Mouse (Mus musculus) MEL (cell line): ENCODE results near the gene Fam69b. TPM values are rescaled to one million over a fixed set of nuclear protein-coding genes. Genes with fewer than 3 reads are reported as not detected.

ENCODE experiments used
- DNase-seq: peaks from one replicate; pipeline ENCODE4 v3.0.0; 2011; ENCODE audit warnings: low read depth, low spot score
- H3K27ac ChIP-seq: 2 replicates; pipeline ENCODE4 v1.5.1; 2012; ENCODE audit warnings: low read depth, mild to moderate bottlenecking, control low read depth, low read length, moderate library complexity; ENCODE audit not compliant: control insufficient read depth
- H3K27me3 ChIP-seq, 2 experiments: fragments of 150-350 bp in 1 of 2; sonication (generic) in 1 of 2; 2 replicates each; pipeline ENCODE4 v1.6.1; 2012; ENCODE audit warnings: low read length in 2 of 2, mild to moderate bottlenecking in 2 of 2, improper control_type of control experiment in 1 of 2, moderate library complexity in 1 of 2; ENCODE audit not compliant: insufficient read depth in 2 of 2, control insufficient read depth in 1 of 2
- H3K36me3 ChIP-seq, 2 experiments: 2 replicates each; pipeline ENCODE4 v1.6.1; 2012 to 2014; ENCODE audit warnings: low read length in 2 of 2, improper control_type of control experiment in 1 of 2, inconsistent platforms in 1 of 2, mild to moderate bottlenecking in 1 of 2; ENCODE audit not compliant: insufficient read depth in 2 of 2, control insufficient read depth in 1 of 2
- H3K4me1 ChIP-seq, 2 experiments: fragments of 150-350 bp in 1 of 2; sonication (generic) in 1 of 2; 2 replicates each; pipeline ENCODE4 v1.6.1; 2012; ENCODE audit warnings: low read length in 2 of 2, improper control_type of control experiment in 1 of 2, mild to moderate bottlenecking in 1 of 2; ENCODE audit not compliant: insufficient read depth in 2 of 2, control insufficient read depth in 1 of 2
- H3K4me3 ChIP-seq, 2 experiments: fragments of 150-350 bp in 1 of 2; sonication (generic) in 1 of 2; 2 replicates each; pipeline ENCODE4 v1.5.1; 2012; ENCODE audit warnings: low read depth in 2 of 2, low read length in 2 of 2, mild to moderate bottlenecking in 2 of 2, moderate library complexity in 2 of 2, control low read depth in 1 of 2, improper control_type of control experiment in 1 of 2; ENCODE audit not compliant: control insufficient read depth in 1 of 2, insufficient read depth in 1 of 2
- H3K79me2 ChIP-seq: 2 replicates; pipeline ENCODE4 v1.6.1; 2012; ENCODE audit warnings: mild to moderate bottlenecking, low read length, moderate library complexity; ENCODE audit not compliant: control insufficient read depth, poor library complexity, insufficient read depth
- H3K9ac ChIP-seq: 2 replicates; pipeline ENCODE4 v1.6.1; 2012; ENCODE audit warnings: low read depth, mild to moderate bottlenecking, control low read depth, low read length, moderate library complexity; ENCODE audit not compliant: control insufficient read depth, poor library complexity, severe bottlenecking
- H3K9me3 ChIP-seq: fragments of 150-350 bp; sonication (generic); replicated peaks from 2 replicates; pipeline ENCODE4 v1.6.1; 2012; ENCODE audit warnings: mild to moderate bottlenecking, low read length, improper control_type of control experiment, moderate library complexity; ENCODE audit not compliant: insufficient read depth
- CHD1 ChIP-seq: IDR thresholded peaks from 2 replicates; pipeline ENCODE4 v1.6.1; 2012; ENCODE audit warnings: low read depth, mild to moderate bottlenecking, inconsistent platforms, low read length, improper control_type of control experiment
- CHD2 ChIP-seq: IDR thresholded peaks from 2 replicates; pipeline ENCODE4 v1.6.1; 2011; ENCODE audit warnings: low read length, improper control_type of control experiment
- CTCF ChIP-seq, 3 experiments: IDR thresholded peaks in 2 of 3; conservative IDR thresholded peaks in 1 of 3; 2 replicates each; pipeline ENCODE4 v1.5.1; 2011 to 2012; ENCODE audit warnings: low read length in 3 of 3, low read depth in 2 of 3, mild to moderate bottlenecking in 2 of 3, improper control_type of control experiment in 1 of 3, inconsistent platforms in 1 of 3, mixed read lengths in 1 of 3, moderate library complexity in 1 of 3; ENCODE audit not compliant: control insufficient read depth in 1 of 3, insufficient read depth in 1 of 3, poor library complexity in 1 of 3, severe bottlenecking in 1 of 3
- E2F4 ChIP-seq: IDR thresholded peaks from 2 replicates; pipeline ENCODE4 v1.6.1; 2011; ENCODE audit warnings: low read depth, low read length, improper control_type of control experiment, borderline replicate concordance
- ELF1 ChIP-seq: IDR thresholded peaks from 2 replicates; pipeline ENCODE4 v1.6.1; 2014; ENCODE audit warnings: low read depth, mild to moderate bottlenecking, inconsistent platforms, low read length, improper control_type of control experiment, moderate library complexity
- GABPA ChIP-seq: IDR thresholded peaks from 2 replicates; pipeline ENCODE4 v1.6.1; 2012; ENCODE audit warnings: low read depth, mild to moderate bottlenecking, inconsistent platforms, low read length, improper control_type of control experiment, moderate library complexity
- HCFC1 ChIP-seq: IDR thresholded peaks from 2 replicates; pipeline ENCODE4 v1.6.1; 2012; ENCODE audit warnings: low read depth, mild to moderate bottlenecking, inconsistent platforms, low read length, improper control_type of control experiment, moderate library complexity
- JUND ChIP-seq: IDR thresholded peaks from 2 replicates; pipeline ENCODE4 v1.6.1; 2011; ENCODE audit warnings: low read depth, mild to moderate bottlenecking, improper control_type of control experiment, low read length
- MAX ChIP-seq: IDR thresholded peaks from 2 replicates; pipeline ENCODE4 v1.6.1; 2011; ENCODE audit warnings: low read length, improper control_type of control experiment
- MEF2A ChIP-seq: IDR thresholded peaks from 2 replicates; pipeline ENCODE4 v1.6.1; 2014; ENCODE audit warnings: low read depth, mild to moderate bottlenecking, inconsistent platforms, low read length, improper control_type of control experiment; ENCODE audit not compliant: poor library complexity, insufficient replicate concordance, severe bottlenecking; ENCODE audit errors: extremely low read depth
- MXI1 ChIP-seq: IDR thresholded peaks from 2 replicates; pipeline ENCODE4 v1.6.1; 2011; ENCODE audit warnings: mild to moderate bottlenecking, low read depth, low read length, improper control_type of control experiment
- MYC ChIP-seq: IDR thresholded peaks from 2 replicates; pipeline ENCODE4 v1.6.1; 2011; ENCODE audit warnings: low read depth, mild to moderate bottlenecking, low read length, improper control_type of control experiment, moderate library complexity
- NELFE ChIP-seq: IDR thresholded peaks from 2 replicates; pipeline ENCODE4 v1.6.1; 2011; ENCODE audit warnings: low read depth, low read length, improper control_type of control experiment
- POLR2A ChIP-seq, 2 experiments: IDR thresholded peaks; 2 replicates each; pipeline ENCODE4 v1.6.1; 2011 to 2012; ENCODE audit warnings: low read length in 2 of 2, mild to moderate bottlenecking in 2 of 2, control low read depth in 1 of 2, improper control_type of control experiment in 1 of 2, low read depth in 1 of 2, moderate library complexity in 1 of 2; ENCODE audit not compliant: control insufficient read depth in 1 of 2, insufficient read depth in 1 of 2, poor library complexity in 1 of 2
- POLR2AphosphoS2 ChIP-seq: IDR thresholded peaks from 2 replicates; pipeline ENCODE4 v1.6.1; 2011; ENCODE audit warnings: low read length, improper control_type of control experiment
- SMC3 ChIP-seq: IDR thresholded peaks from 2 replicates; pipeline ENCODE4 v1.6.1; 2011; ENCODE audit warnings: low read depth, low read length, improper control_type of control experiment
- TBP ChIP-seq: IDR thresholded peaks from 2 replicates; pipeline ENCODE4 v1.8.0; 2011; ENCODE audit warnings: low read depth, low read length, improper control_type of control experiment
- TCF12 ChIP-seq: IDR thresholded peaks from 2 replicates; pipeline ENCODE4 v1.6.1; 2014; ENCODE audit warnings: low read depth, mild to moderate bottlenecking, inconsistent platforms, low read length, improper control_type of control experiment, moderate library complexity
- UBTF ChIP-seq: IDR thresholded peaks from 2 replicates; pipeline ENCODE4 v1.6.1; 2012; ENCODE audit warnings: low read depth, mild to moderate bottlenecking, inconsistent platforms, low read length, improper control_type of control experiment, moderate library complexity, borderline replicate concordance; ENCODE audit not compliant: insufficient read depth
- USF1 ChIP-seq: IDR thresholded peaks from 2 replicates; pipeline ENCODE4 v1.6.1; 2014; ENCODE audit warnings: low read depth, mild to moderate bottlenecking, inconsistent platforms, low read length, improper control_type of control experiment, moderate library complexity
- USF2 ChIP-seq, 2 experiments: IDR thresholded peaks; 2 replicates each; pipeline ENCODE4 v1.6.1; 2011 to 2012; ENCODE audit warnings: improper control_type of control experiment in 2 of 2, low read length in 2 of 2, borderline replicate concordance in 1 of 2, inconsistent platforms in 1 of 2, low read depth in 1 of 2, mild to moderate bottlenecking in 1 of 2; ENCODE audit not compliant: insufficient read depth in 1 of 2
- ZMIZ1 ChIP-seq: IDR thresholded peaks from 2 replicates; pipeline ENCODE4 v1.6.1; 2012; ENCODE audit warnings: low read depth, mild to moderate bottlenecking, inconsistent platforms, low read length, improper control_type of control experiment, moderate library complexity
- ZNF384 ChIP-seq: IDR thresholded peaks from 2 replicates; pipeline ENCODE4 v1.6.1; 2012; ENCODE audit warnings: low read depth, mild to moderate bottlenecking, inconsistent platforms, low read length, improper control_type of control experiment
- polyA plus RNA-seq, 2 experiments: library from polyadenylated mRNA; stranded (reverse) in 1 of 2; unstranded in 1 of 2; fragments of >175 nt in 1 of 2; fragments of >200 nt in 1 of 2; gene quantifications; 2 replicates each; pipeline versions ENCODE4 v1.2.1 to v1.2.4; 2012; ENCODE audit warnings: low replicate concordance in 2 of 2, low read depth in 1 of 2; ENCODE audit not compliant: insufficient read length in 2 of 2, insufficient read depth in 1 of 2, missing spikeins in 1 of 2
- total RNA-seq: library from RNA; depleted of rRNA; stranded (reverse); fragments of 300-350 nt; gene quantifications from 2 replicates; pipeline ENCODE4 v1.2.3, GENCODE M21; 2012

The Fam69b gene
- total and polyA plus RNA-seq, 3 experiments, result 0.42 to 0.67 TPM; not detected in 1

DNA sequence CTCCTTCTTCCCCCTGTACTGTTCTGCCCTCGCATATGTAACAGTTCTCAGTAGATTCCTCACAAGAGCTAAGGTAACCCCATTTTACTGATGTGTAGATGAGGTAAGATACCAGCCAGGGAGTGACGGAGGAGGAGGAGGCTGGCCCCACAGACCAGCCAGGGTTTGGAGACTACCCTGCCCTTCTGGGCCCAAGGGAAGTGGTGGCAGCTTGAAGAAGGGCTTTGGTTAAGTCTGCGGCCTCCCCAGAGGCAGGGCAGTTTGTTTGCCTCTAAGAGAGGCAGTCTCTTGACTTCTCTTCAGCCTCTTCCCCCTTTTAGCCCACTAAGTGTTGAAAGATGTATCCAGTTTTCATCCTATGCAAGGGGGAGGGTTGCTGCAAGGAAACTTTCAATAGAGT lies 21.7 kb upstream of the Fam69b start:
- Histone ChIP-seq H3K9ac (no peak overlapping the region), H3K9me3 (no peaks in the 10 kb centered on the region), H3K4me3 (no peak overlapping the region), H3K27me3 (peaks cover 2 to 15% of the 10 kb centered on the region in 2 experiments; a peak in 3 of 4 replicates), H3K4me1 (no peaks in the 10 kb centered on the region; a peak in 1 of 4 replicates), H3K36me3 (no peaks in the 10 kb centered on the region), H3K27ac (no peak overlapping the region), H3K79me2 (no peaks in the 10 kb centered on the region; the same call in 1 of the 2 replicates)
- DNase-seq, result no peak
- no peak for TF ChIP-seq ZMIZ1
- no peak for TF ChIP-seq JUND
- TF ChIP-seq MAX, result no peak
- TF ChIP-seq E2F4, result no peak
- TF ChIP-seq ZNF384, result no peak
- TF ChIP-seq MXI1, result no peak
- TF ChIP-seq POLR2AphosphoS2, result no peak
- no peak for TF ChIP-seq SMC3
- TF ChIP-seq UBTF, result no peak
- no peak for TF ChIP-seq POLR2A (IDR thresholded peaks at IDR 0.05; ENCODE audit: control insufficient read depth in 1 of 2, insufficient read depth in 1 of 2, low read depth in 1 of 2, low read length in 2 of 2, poor library complexity in 1 of 2)
- no peak for TF ChIP-seq HCFC1
- TF ChIP-seq TBP, result no peak
- no peak for TF ChIP-seq CHD2
- no peak for TF ChIP-seq GABPA
- TF ChIP-seq USF1, result no peak
- TF ChIP-seq CTCF (IDR thresholded peaks at IDR 0.05 in 2 of 3, conservative IDR thresholded peaks at IDR 0.05 in 1 of 3; ENCODE audit: control insufficient read depth in 1 of 3, insufficient read depth in 1 of 3, low read depth in 2 of 3, low read length in 3 of 3, poor library complexity in 1 of 3, severe bottlenecking in 1 of 3), result no peak

DNA sequence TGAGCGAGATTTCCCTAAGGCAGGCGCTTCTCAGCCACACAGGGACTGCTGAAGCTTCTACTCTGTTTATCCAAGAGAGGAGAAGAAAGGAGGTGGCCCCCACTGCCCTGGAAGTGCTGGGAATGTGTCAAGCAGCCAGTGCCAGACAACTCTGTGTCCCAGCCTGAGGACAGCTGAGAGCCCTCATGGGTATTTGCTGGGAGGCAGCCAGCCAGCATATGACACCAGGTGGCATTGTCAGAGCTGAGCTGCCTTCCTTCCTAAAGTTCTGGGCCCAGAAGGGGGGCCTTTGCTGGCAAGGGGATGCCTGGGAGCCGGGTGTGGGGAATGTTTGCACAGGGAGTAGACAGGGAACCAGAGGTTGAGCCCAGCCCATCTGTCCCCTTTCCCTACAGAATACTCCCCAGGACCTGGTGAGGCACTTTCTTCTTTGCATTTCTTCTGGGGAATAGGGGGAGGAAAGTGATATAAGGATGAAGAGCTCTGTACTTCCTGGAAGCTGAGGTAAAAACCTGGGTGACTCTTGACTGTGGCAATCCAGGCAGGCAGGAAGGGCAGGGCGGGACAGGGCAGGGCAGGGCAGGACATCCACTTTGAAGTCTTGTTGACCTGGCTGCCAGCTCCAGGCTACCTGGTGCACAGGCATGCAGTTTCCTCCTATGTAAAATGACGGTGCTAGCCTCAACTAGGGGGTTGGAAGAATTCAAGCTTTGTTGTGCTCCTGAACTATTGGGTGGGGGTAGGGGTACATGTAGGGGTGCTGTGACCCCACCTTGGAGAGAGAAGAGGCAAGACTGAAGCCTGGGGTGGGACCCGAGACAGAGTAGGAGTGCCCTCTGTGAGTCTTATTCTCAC lies 21.0 kb upstream of the Fam69b start:
- Histone ChIP-seq H3K9ac (no peak overlapping the region), H3K27ac (no peak overlapping the region)
- TF ChIP-seq CHD1 (no peak), MAX (no peak), NELFE (no peak), TCF12 (no peak), USF2 (IDR thresholded peaks at IDR 0.05; ENCODE audit: borderline replicate concordance in 1 of 2, insufficient read depth in 1 of 2, low read depth in 1 of 2, low read length in 2 of 2) (no peak), CHD2 (no peak), MEF2A (no peak), MYC (no peak), ELF1 (no peak), E2F4 (no peak)

More for the DNA sequence above, 21.0 kb upstream of the Fam69b start:
- Histone ChIP-seq H3K4me1 (no peaks in the 10 kb centered on the region; a peak in 1 of 4 replicates), H3K36me3 (no peaks in the 10 kb centered on the region), H3K27me3 (peaks cover 2 to 15% of the 10 kb centered on the region in 2 experiments; a peak in 3 of 4 replicates), H3K9me3 (no peaks in the 10 kb centered on the region), H3K79me2 (no peaks in the 10 kb centered on the region; the same call in 1 of the 2 replicates), H3K4me3 (no peak overlapping the region)
- no peak for DNase-seq
